Mouse (Mus musculus) forebrain, embryonic 14.5 days (tissue): ENCODE measurements around the gene Vgll4. TPM values are rescaled to one million over a fixed set of nuclear protein-coding genes. Genes with fewer than 3 reads are reported as not detected.

Experiments
- ATAC-seq: fragments of 200-750 bp; cut with Nextera tagmentation; 2 replicates; pipeline ENCODE4 v1.8.0; 2017; ENCODE audit warnings: mild to moderate bottlenecking, moderate library complexity
- DNase-seq: peaks from one replicate; pipeline ENCODE4 v3.0.0-alpha.2; 2015; ENCODE audit warnings: low spot score
- H3K27ac ChIP-seq: fragments of 300-500 bp; sonication (generic); 2 replicates; pipeline ENCODE4 v1.5.1; 2014; ENCODE audit warnings: low read depth, mild to moderate bottlenecking, control low read depth, low read length, moderate library complexity
- H3K27me3 ChIP-seq: fragments of 300-500 bp; sonication (generic); replicated peaks from 2 replicates; pipeline ENCODE4 v1.6.1; 2014; ENCODE audit warnings: low read length, control low read depth, mixed read lengths; ENCODE audit not compliant: control insufficient read depth, insufficient read depth
- H3K36me3 ChIP-seq: fragments of 300-500 bp; sonication (generic); 2 replicates; pipeline ENCODE4 v1.6.1; 2014; ENCODE audit warnings: low read length, control low read depth; ENCODE audit not compliant: control insufficient read depth, insufficient read depth
- H3K4me1 ChIP-seq: fragments of 300-500 bp; sonication (generic); 2 replicates; pipeline ENCODE4 v1.6.1; 2014; ENCODE audit warnings: antibody characterized with exemption, low read length, control low read depth; ENCODE audit not compliant: control insufficient read depth, insufficient read depth
- H3K4me2 ChIP-seq: fragments of 300-500 bp; sonication (generic); 2 replicates; pipeline ENCODE4 v1.6.1; 2014; ENCODE audit warnings: mild to moderate bottlenecking, control low read depth, low read length
- H3K4me3 ChIP-seq: fragments of 300-500 bp; sonication (generic); 2 replicates; pipeline ENCODE4 v1.5.1; 2014; ENCODE audit warnings: low read depth, low read length, control low read depth
- H3K9ac ChIP-seq: fragments of 300-500 bp; sonication (generic); 2 replicates; pipeline ENCODE4 v1.6.1; 2014; ENCODE audit warnings: mild to moderate bottlenecking, low read length, control low read depth, moderate library complexity
- H3K9me3 ChIP-seq: fragments of 300-500 bp; sonication (generic); replicated peaks from 2 replicates; pipeline ENCODE4 v1.6.1; 2016; ENCODE audit warnings: low read length, control low read depth, mixed read lengths; ENCODE audit not compliant: control insufficient read depth
- WGBS: fragments of 180-500 bp; shearing (Covaris S2); extraction: QIAGEN DNeasy Blood & Tissue Kit; methylation state at CpG from one replicate; pipeline ENCODE4 v1.1.7; 2014; 5-methylcytosine and 5-hydroxymethylcytosine counted together
- polyA plus RNA-seq: library from polyadenylated mRNA; unstranded; fragments of >200 nt; fragmentation: Nextera tagmentation; extraction: Ambion mirVana; gene quantifications from 2 replicates; pipeline ENCODE4 v1.2.1, GENCODE M21; 2014

Gene Vgll4
- polyA plus RNA-seq, 1 experiment from 2014 or later, result 44.9 TPM

DNA sequence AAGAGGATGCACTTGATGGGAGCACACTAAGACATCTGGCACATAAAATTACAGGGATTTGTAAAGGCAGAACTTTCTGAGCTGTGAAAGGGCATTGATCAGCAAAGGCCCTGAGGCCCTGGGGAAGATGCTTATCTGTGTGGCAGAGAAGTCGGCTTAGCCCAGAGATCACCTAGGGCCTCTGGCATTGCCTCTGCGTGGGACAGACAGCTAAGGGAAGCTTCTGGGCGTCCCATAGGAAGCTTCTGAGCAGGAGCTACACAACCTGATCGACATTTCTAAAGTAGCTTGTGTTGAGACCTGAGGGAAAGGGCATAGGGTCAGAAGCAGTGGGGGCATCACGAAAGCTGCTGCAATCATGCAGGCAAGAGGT, 32.9 kb downstream of the Vgll4 start:
- Histone ChIP-seq H3K9me3 (no peaks in the 10 kb centered on the region), H3K4me1 (no peaks in the 10 kb centered on the region), H3K27ac (no peak overlapping the region), H3K4me3 (no peak overlapping the region), H3K36me3 (no peaks in the 10 kb centered on the region), H3K4me2 (no peak overlapping the region), H3K9ac (no peak overlapping the region), H3K27me3 (no peaks in the 10 kb centered on the region)
- DNase-seq (no peak), ATAC-seq (no peak)
- WGBS, result 80% methylated on average over 5 of the region's 5 CpGs

DNA sequence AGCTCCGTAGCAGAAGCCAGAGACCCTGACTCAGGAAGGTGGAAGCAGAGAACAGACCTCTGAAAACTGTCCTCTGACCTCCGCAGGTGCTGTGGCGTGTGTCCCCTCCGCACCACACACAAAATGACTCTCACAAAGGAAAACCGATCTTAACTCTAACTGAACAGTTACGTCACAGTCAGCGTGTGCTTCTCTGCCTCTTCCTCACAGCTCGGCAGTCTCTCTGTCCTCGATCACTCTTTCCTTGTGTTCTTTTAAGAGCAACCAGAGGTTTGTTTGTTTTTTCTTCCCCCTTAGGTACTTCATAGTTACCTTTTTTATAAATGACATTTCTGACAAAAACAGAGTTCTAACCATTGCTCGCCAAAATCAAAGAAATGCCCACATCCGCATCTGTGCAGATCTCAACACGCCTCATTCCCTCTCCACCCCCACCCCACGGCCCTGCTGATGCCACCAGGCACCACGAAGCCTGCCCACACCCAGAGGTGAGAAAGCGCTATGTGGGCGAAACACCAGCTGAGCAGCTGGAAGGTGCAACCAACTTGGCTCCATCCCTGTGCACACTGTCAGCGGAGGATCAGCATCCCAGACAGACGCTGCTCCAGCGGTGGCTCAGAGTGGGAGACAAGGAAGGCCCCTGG, 33.4 kb downstream of the Vgll4 start:
- H3K4me3 ChIP-seq, result no peak overlapping the region
- no peaks in the 10 kb centered on the region for H3K27me3 ChIP-seq
- no peak overlapping the region for H3K27ac ChIP-seq
- no peak overlapping the region for H3K9ac ChIP-seq
- H3K4me1 ChIP-seq, result peaks cover under 1% of the 10 kb centered on the region; the same call in 1 of the 2 replicates
- H3K4me2 ChIP-seq, result no peak overlapping the region
- WGBS, result 80% methylated on average over 19 of the region's 19 CpGs
- no peaks in the 10 kb centered on the region for H3K9me3 ChIP-seq
- ATAC-seq, result no peak
- H3K36me3 ChIP-seq, result no peaks in the 10 kb centered on the region
- DNase-seq, result no peak

GRCm38 (mm10) chr6:114935362-114935761, 34.4 kb downstream of the Vgll4 start:
- WGBS, result 80% methylated on average over 3 of the region's 3 CpGs

DNA sequence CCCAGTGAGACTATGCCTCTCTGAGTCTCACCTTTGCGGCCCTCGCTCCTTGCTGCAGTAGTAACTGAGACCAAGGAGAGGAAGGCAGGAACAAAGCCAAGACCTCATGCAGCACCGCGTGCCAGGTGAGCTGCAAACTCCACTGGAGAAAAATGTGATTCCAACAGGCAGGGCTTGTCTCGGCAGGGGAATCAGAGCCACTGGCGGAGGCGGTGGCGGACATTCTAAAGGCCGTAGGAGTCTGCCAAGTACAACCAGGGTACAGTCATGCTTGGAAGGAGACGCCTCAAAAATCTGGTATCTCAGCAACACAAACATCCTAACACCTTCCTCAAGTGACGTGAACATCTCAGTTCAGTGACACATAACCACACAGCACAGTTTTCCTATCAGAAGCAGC, 35.7 kb downstream of the Vgll4 start:
- Histone ChIP-seq H3K4me2 (no peak overlapping the region), H3K27me3 (no peaks in the 10 kb centered on the region), H3K36me3 (no peaks in the 10 kb centered on the region), H3K27ac (no peak overlapping the region), H3K4me1 (peaks cover 8% of the 10 kb centered on the region), H3K4me3 (no peak overlapping the region), H3K9me3 (no peaks in the 10 kb centered on the region), H3K9ac (no peak overlapping the region)
- 84% methylated on average over 11 of the region's 11 CpGs for WGBS
- DNase-seq (no peak), ATAC-seq (no peak)

More at GRCm38 (mm10) chr6:114935362-114935761, 34.4 kb downstream of the Vgll4 start:
- Histone ChIP-seq H3K27ac (no peak overlapping the region), H3K4me1 (peaks cover 8% of the 10 kb centered on the region), H3K36me3 (no peaks in the 10 kb centered on the region), H3K9ac (no peak overlapping the region), H3K4me2 (no peak overlapping the region), H3K9me3 (no peaks in the 10 kb centered on the region), H3K4me3 (no peak overlapping the region), H3K27me3 (no peaks in the 10 kb centered on the region)
- no peak for ATAC-seq
- DNase-seq, result no peak

DNA sequence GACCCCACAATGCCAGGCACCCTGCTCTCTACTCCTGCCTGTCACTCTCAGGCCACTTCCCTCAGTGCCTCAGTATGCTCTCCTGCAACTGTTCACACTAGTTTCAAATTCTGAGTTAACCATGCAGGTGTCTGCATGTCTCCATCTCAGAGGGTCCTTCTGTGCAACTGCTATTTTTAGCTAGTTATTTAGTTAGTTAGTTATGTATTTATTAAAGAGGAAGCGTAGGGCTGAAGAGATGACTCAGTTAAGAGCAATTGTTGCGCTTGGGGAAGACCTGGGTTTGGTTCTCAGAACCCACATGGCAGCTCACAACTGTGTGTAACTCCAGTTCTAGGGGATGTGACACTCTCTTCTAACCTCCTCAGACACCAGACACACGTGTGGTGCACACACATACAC, 36.8 kb downstream of the Vgll4 start:
- ATAC-seq (no peak), DNase-seq (no peak)
- Histone ChIP-seq H3K4me1 (peaks cover 8% of the 10 kb centered on the region), H3K27me3 (no peaks in the 10 kb centered on the region), H3K4me3 (no peak overlapping the region), H3K27ac (no peak overlapping the region), H3K36me3 (no peaks in the 10 kb centered on the region), H3K9ac (no peak overlapping the region), H3K9me3 (no peaks in the 10 kb centered on the region), H3K4me2 (no peak overlapping the region)
- WGBS, result 93% methylated on average over 3 of the region's 3 CpGs

- no peak overlapping the region for H3K27ac ChIP-seq
- H3K4me2 ChIP-seq, result no peak overlapping the region
- H3K4me1 ChIP-seq, result peaks cover 8% of the 10 kb centered on the region
- DNase-seq (no peak), ATAC-seq (no peak)
- 66% methylated on average over 5 of the region's 5 CpGs for WGBS
- H3K9ac ChIP-seq, result no peak overlapping the region
- no peaks in the 10 kb centered on the region for H3K9me3 ChIP-seq
- no peak overlapping the region for H3K4me3 ChIP-seq
- H3K36me3 ChIP-seq, result no peaks in the 10 kb centered on the region
- no peaks in the 10 kb centered on the region for H3K27me3 ChIP-seq
These were observed 37.7 kb downstream of the Vgll4 start for GRCm38 (mm10) chr6:114932116-114932500.

- H3K27me3 ChIP-seq, result no peaks in the 10 kb centered on the region
- no peak overlapping the region for H3K4me3 ChIP-seq
- H3K4me2 ChIP-seq, result peak overlapping the region; percentile 37; the same call in 1 of the 2 replicates
- H3K9ac ChIP-seq, result no peak overlapping the region
- 34% methylated on average over 28 of the region's 28 CpGs for WGBS
- H3K9me3 ChIP-seq, result no peaks in the 10 kb centered on the region
- no peak overlapping the region for H3K27ac ChIP-seq
- peak; percentile 78 for DNase-seq
- H3K36me3 ChIP-seq, result no peaks in the 10 kb centered on the region
- peaks cover 8% of the 10 kb centered on the region for H3K4me1 ChIP-seq
- ATAC-seq, result peak; percentile 75
These were observed 38.3 kb downstream of the Vgll4 start for GRCm38 (mm10) chr6:114931212-114932115.

- Histone ChIP-seq H3K36me3 (no peaks in the 10 kb centered on the region), H3K9me3 (no peaks in the 10 kb centered on the region), H3K27ac (no peak overlapping the region), H3K4me2 (no peak overlapping the region), H3K9ac (no peak overlapping the region), H3K4me3 (no peak overlapping the region), H3K4me1 (peaks cover 8% of the 10 kb centered on the region), H3K27me3 (no peaks in the 10 kb centered on the region)
- no peak for DNase-seq
- 87% methylated on average over 8 of the region's 8 CpGs for WGBS
- ATAC-seq, result no peak
These were observed 39.1 kb downstream of the Vgll4 start for GRCm38 (mm10) chr6:114930646-114931045.

DNA sequence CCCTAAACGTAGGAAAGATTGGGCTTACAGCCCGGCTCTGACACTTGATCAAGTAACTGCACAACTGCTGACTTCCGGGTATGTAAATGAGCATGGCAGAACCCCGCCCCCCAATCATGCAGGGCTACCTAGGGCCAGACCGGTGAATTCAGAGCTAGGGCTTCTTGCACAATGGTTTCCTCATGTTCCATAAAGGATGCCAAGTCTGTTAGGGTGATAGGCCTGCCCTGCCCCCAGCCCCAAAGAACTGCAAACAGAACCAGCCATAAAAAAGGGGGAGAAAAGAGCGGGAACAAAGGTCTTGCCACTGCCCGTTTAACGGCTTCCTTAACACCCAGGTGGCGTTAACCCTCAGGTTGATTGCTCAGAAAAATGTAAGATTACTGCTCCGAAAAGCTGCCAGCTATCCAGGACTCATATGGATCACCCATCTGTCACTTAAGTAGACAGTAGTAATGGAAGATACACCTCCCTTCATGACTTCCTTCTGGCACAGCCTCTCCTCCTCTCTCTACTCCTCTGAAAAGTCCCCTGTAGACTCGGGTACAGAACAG, 39.7 kb downstream of the Vgll4 start:
- H3K36me3 ChIP-seq, result no peaks in the 10 kb centered on the region
- no peaks in the 10 kb centered on the region for H3K9me3 ChIP-seq
- H3K27me3 ChIP-seq, result no peaks in the 10 kb centered on the region
- H3K9ac ChIP-seq, result peak overlapping the region; percentile 2; the same call in 1 of the 2 replicates
- H3K4me1 ChIP-seq, result peaks cover 8% of the 10 kb centered on the region
- WGBS, result 42% methylated on average over 11 of the region's 11 CpGs
- H3K27ac ChIP-seq, result no peak overlapping the region
- H3K4me3 ChIP-seq, result no peak overlapping the region
- no peak overlapping the region for H3K4me2 ChIP-seq
- DNase-seq (no peak), ATAC-seq (no peak)
